Mouse (Mus musculus) megakaryocyte, embryonic 14.5 days (primary cell): Measurements from ENCODE around the gene Casq1. TPM values are rescaled to one million over a fixed set of nuclear protein-coding genes. Genes with fewer than 3 reads are reported as not detected.

Source experiments
- H3K27me3 ChIP-seq: replicated peaks from 2 replicates; pipeline ENCODE3; 2012; ENCODE audit warnings: inconsistent platforms
- H3K36me3 ChIP-seq: replicated peaks from 2 replicates; pipeline ENCODE3; 2012; ENCODE audit warnings: low read length, inconsistent platforms, mixed read lengths
- H3K4me1 ChIP-seq: 2 replicates; pipeline ENCODE4 v1.6.1; 2012; ENCODE audit warnings: inconsistent platforms
- H3K4me3 ChIP-seq: replicated peaks from 2 replicates; pipeline ENCODE3; 2012; ENCODE audit warnings: moderate library complexity, mild to moderate bottlenecking, inconsistent platforms
- H3K9me3 ChIP-seq: 2 replicates; pipeline ENCODE4 v1.6.1; 2012; ENCODE audit warnings: inconsistent platforms
- FLI1 ChIP-seq: IDR thresholded peaks from 2 replicates; pipeline ENCODE4 v1.6.1; 2012; ENCODE audit warnings: low read length, inconsistent platforms, mixed read lengths
- GATA1 ChIP-seq: IDR thresholded peaks from 3 replicates; pipeline ENCODE4 v1.6.1; 2012; ENCODE audit warnings: mixed read lengths, low read length, inconsistent platforms, borderline replicate concordance
- polyA plus RNA-seq: library from polyadenylated mRNA; stranded (reverse); fragments of >175 nt; gene quantifications from 2 replicates; pipeline ENCODE4 v1.2.3, GENCODE M21; 2012; ENCODE audit warnings: low replicate concordance; ENCODE audit not compliant: insufficient read depth

Gene Casq1
- polyA plus RNA-seq, 1 experiment = not detected

GRCm38 (mm10) chr1:172206141-172206917, 13.3 kb downstream of the Casq1 start, which contains the start of gene Pea15a:
TSS of gene Pea15a (minus strand) at chr1:172206804.
- Histone ChIP-seq H3K36me3 (peaks cover 58% of the 10 kb centered on the region), H3K4me3 (peak within 1 kb of the TSS; percentile 95), H3K27me3 (peaks cover 2% of the 10 kb centered on the region), H3K4me1 (peaks cover 64% of the 10 kb centered on the region), H3K9me3 (no peaks in the 10 kb centered on the region)
- TF ChIP-seq FLI1 = no peak
- no peak for TF ChIP-seq GATA1

GRCm38 (mm10) chr1:172205741-172206087, 14.0 kb downstream of the Casq1 start:
- H3K4me1 ChIP-seq = peaks cover 70% of the 10 kb centered on the region
- peaks cover 2% of the 10 kb centered on the region for H3K27me3 ChIP-seq
- peak overlapping the region; percentile 95 for H3K4me3 ChIP-seq
- no peaks in the 10 kb centered on the region for H3K9me3 ChIP-seq
- peaks cover 64% of the 10 kb centered on the region for H3K36me3 ChIP-seq
- no peak for TF ChIP-seq GATA1
- no peak for TF ChIP-seq FLI1

- peak overlapping the region; percentile 95 for H3K4me3 ChIP-seq
- peaks cover 71% of the 10 kb centered on the region for H3K4me1 ChIP-seq
- TF ChIP-seq FLI1 = no peak
- no peak for TF ChIP-seq GATA1
- peaks cover 65% of the 10 kb centered on the region for H3K36me3 ChIP-seq
- no peaks in the 10 kb centered on the region for H3K9me3 ChIP-seq
- H3K27me3 ChIP-seq = no peaks in the 10 kb centered on the region
Observed at GRCm38 (mm10) chr1:172204814-172205740, 14.6 kb downstream of the Casq1 start.

GRCm38 (mm10) chr1:172204033-172204813, 15.4 kb downstream of the Casq1 start:
- Histone ChIP-seq H3K9me3 (no peaks in the 10 kb centered on the region), H3K27me3 (no peaks in the 10 kb centered on the region), H3K36me3 (peaks cover 66% of the 10 kb centered on the region), H3K4me3 (peak overlapping the region; percentile 65), H3K4me1 (peaks cover 73% of the 10 kb centered on the region)
- TF ChIP-seq GATA1 (no peak), FLI1 (no peak)

GRCm38 (mm10) chr1:172203566-172203965, 16.1 kb downstream of the Casq1 start:
- TF ChIP-seq FLI1 = no peak
- H3K9me3 ChIP-seq = no peaks in the 10 kb centered on the region
- no peaks in the 10 kb centered on the region for H3K27me3 ChIP-seq
- peak overlapping the region; percentile 62 for H3K4me3 ChIP-seq
- H3K4me1 ChIP-seq = peaks cover 73% of the 10 kb centered on the region
- H3K36me3 ChIP-seq = peaks cover 71% of the 10 kb centered on the region

DNA sequence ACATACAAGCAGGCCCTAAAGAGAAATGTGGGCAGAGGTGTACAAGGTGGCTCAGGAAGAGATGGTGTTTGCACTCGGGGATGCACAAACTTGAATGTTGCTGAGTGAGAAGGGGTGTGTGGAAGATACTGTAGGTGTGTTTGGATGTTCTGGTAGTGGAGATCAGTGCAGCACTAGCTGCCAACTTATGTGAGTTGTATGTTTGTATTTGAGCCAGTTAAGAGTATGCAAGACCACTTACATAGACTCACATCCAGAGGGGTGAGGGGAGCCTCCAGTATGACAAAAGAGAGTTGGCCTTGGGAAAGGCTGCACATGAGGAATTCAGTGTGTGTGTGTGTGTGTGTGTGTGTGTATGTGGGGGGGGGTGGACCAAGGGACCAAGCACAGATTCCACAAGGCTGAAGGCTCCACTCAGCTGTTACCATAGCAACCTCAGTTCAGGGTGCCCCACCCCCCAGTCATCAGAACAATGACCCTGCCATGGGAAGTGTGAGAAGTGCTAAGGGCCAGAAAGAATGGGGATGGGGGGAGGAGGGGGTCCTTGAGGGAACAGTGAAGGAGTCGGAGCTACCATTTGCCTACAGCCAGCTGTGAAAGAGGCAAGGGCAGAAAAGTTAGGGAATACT, 16.7 kb downstream of the Casq1 start:
- H3K4me1 ChIP-seq = peaks cover 73% of the 10 kb centered on the region
- no peaks in the 10 kb centered on the region for H3K9me3 ChIP-seq
- TF ChIP-seq FLI1 (no peak), GATA1 (no peak)
- H3K27me3 ChIP-seq = no peaks in the 10 kb centered on the region
- H3K36me3 ChIP-seq = peaks cover 76% of the 10 kb centered on the region
- no peak overlapping the region for H3K4me3 ChIP-seq

- H3K9me3 ChIP-seq = no peaks in the 10 kb centered on the region
- peaks cover 72% of the 10 kb centered on the region for H3K4me1 ChIP-seq
- H3K4me3 ChIP-seq = no peak overlapping the region
- H3K27me3 ChIP-seq = no peaks in the 10 kb centered on the region
- TF ChIP-seq FLI1 (no peak), GATA1 (no peak)
- peaks cover 82% of the 10 kb centered on the region for H3K36me3 ChIP-seq
Observed at GRCm38 (mm10) chr1:172201967-172202880, 17.4 kb downstream of the Casq1 start.

GRCm38 (mm10) chr1:172200871-172201447, 18.7 kb downstream of the Casq1 start:
- Histone ChIP-seq H3K9me3 (no peaks in the 10 kb centered on the region), H3K27me3 (no peaks in the 10 kb centered on the region), H3K36me3 (peaks cover 94% of the 10 kb centered on the region), H3K4me3 (no peak overlapping the region), H3K4me1 (peaks cover 72% of the 10 kb centered on the region)
- TF ChIP-seq FLI1 (no peak), GATA1 (no peak)
